Mouse (Mus musculus): ENCODE measurements at regions not wholly inside any gene's neighbourhood (a gene's known extent, or its start where the extent isn't known, plus 50 kb on each side); places are given as distances from the start of the nearest gene placed in this dataset.

- no peak for TF ChIP-seq POLR2A (IDR thresholded peaks at IDR 0.05; ENCODE audit: insufficient read depth, low read depth, low read length)
- TF ChIP-seq CTCF (IDR thresholded peaks at IDR 0.05): no peak
- TF ChIP-seq EP300 (IDR thresholded peaks at IDR 0.05; ENCODE audit: insufficient read depth, low read depth, low read length): no peak
Measured at GRCm38 (mm10) chr6:143298391-143298790, 131.4 kb downstream of the Etnk1 start.
